Comparison of ENCODE assay signal across 8 mouse cellular contexts in the genomic region with DNA sequence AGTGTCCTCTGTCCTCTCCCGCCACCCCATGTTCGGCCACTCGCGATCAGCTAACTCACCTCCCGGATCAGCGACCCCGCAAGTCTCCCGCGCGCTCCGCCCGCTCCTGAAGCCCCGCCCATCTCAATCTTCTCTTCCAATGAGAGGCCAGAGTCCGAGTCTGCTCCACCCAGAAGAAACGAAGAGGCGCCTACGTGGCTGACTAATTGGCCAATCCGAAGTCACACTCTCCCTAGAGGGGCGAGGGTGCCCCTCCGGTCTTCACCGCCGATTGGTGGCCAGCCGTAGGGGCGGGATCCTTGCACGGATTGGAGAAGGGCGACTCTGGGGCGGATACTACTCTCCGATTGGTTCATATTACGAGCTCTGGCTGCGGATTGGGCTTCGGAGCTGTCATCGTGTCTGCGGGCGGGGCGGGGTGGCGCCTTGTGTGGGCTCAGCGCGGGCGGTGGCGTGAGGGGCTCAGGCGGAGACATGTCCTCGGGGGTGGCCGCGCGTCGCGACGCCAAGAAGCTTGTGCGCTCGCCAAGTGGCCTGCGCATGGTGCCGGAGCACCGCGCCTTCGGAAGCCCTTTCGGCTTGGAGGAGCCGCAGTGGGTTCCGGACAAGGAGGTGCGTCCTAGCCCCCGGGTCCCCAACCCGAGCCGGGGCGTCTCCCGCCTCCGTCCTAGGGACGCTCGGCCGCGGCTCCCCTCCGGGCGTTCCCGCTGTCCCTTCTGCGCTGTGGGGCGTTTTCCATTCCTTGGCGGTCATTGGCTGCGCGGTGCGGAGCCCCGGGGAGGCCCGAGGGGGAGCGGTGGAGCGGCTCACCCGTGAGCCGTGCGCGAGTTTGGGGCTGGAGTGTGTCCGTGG. TPM values are rescaled to one million over a fixed set of nuclear protein-coding genes. Genes with fewer than 3 reads are reported as not detected.
DNase-seq lines count a peak whose midpoint lies in the region; ATAC-seq lines count a peak whose summit lies in the region.

Xrcc3 (minus strand) TSS at position 108 of the 852 bp plus-strand sequence.
Zfyve21 (plus strand) TSS at position 405 of the 852 bp plus-strand sequence.

- no peaks in the 10 kb centered on the region for H3K9me3 ChIP-seq in hindbrain, embryonic 15.5 days

- WGBS in hindbrain, embryonic 15.5 days, result under 1% methylated on average over 85 of the region's 87 CpGs

- peak within 1 kb of the TSS; percentile 97 for H3K4me2 ChIP-seq in hindbrain, embryonic 15.5 days

- H3K4me1 ChIP-seq in hindbrain, embryonic 15.5 days (replicated peaks), result peaks cover 53% of the 10 kb centered on the region

- ATAC-seq in hindbrain, embryonic 15.5 days (ENCODE audit: low FRiP score, low read depth), result peak; percentile 100

- peak within 1 kb of the TSS; percentile 92 for H3K4me3 ChIP-seq in hindbrain, embryonic 15.5 days

- peak within 1 kb of the TSS; percentile 67 for H3K9ac ChIP-seq in hindbrain, embryonic 15.5 days

- peak; percentile 99 for DNase-seq in T-cell, adult 2 months (ENCODE audit: low spot score)
- DNase-seq in cerebellum, postnatal 36 days, result peak; percentile 94 to 97
- peak; percentile 97 to 98 for DNase-seq in frontal cortex, postnatal 36 days (ENCODE audit: low spot score in 2 of 2)
- peak; percentile 98 for DNase-seq in left cerebral cortex, adult 11 months (ENCODE audit: low spot score)
- DNase-seq in lung, postnatal 4 days, result peak; percentile 98 to 100
- peak; percentile 98 for DNase-seq in retina, postnatal 7 days (ENCODE audit: low read depth, low spot score)
- DNase-seq in urinary bladder, adult 2 months (ENCODE audit: low spot score), result peak; percentile 89

- H3K27ac ChIP-seq in hindbrain, embryonic 15.5 days (replicated peaks), result peak within 1 kb of the TSS; percentile 86

- no peaks in the 10 kb centered on the region for H3K27me3 ChIP-seq in hindbrain, embryonic 15.5 days

- no peaks in the 10 kb centered on the region for H3K36me3 ChIP-seq in hindbrain, embryonic 15.5 days

RNA-seq across cellular contexts. Expression of gene Xrcc3, which starts in this region (rescaled TPM):
- polyA plus RNA-seq in hindbrain, embryonic 15.5 days (2015; fragmentation: Nextera tagmentation; extraction: Ambion mirVana), result 3.7 TPM in 2 replicates
- polyA plus RNA-seq in urinary bladder, adult 2 months (2012; rRNA removed), result 3.3 and 3.5 TPM in 2 replicates

RNA-seq across cellular contexts. Expression of gene Zfyve21, which starts in this region (rescaled TPM):
- 43.8 and 46.4 TPM in 2 replicates for polyA plus RNA-seq in hindbrain, embryonic 15.5 days (2015; fragmentation: Nextera tagmentation; extraction: Ambion mirVana)
- polyA plus RNA-seq in urinary bladder, adult 2 months (2012; rRNA removed), result 77.0 and 87.5 TPM in 2 replicates

Comparison
In these comparisons a context has a peak if more than half of its experiments do, and no peak if none do; other contexts are left out.
1. Peak in every context shown above with its lines: DNase-seq, ATAC-seq, H3K4me3 ChIP-seq and H3K27ac ChIP-seq.